Mouse (Mus musculus) G1E (cell line): Measurements from ENCODE around the gene Snapc2. TPM values are rescaled to one million over a fixed set of nuclear protein-coding genes. Genes with fewer than 3 reads are reported as not detected.

Experiments used
- ATAC-seq: 2 replicates; pipeline ENCODE4 v1.8.0; 2016; ENCODE audit warnings: mild to moderate bottlenecking; ENCODE audit not compliant: insufficient number of reproducible peaks, poor library complexity, low FRiP score, severe bottlenecking; ENCODE audit errors: extremely low read depth
- DNase-seq: peaks from one replicate; pipeline ENCODE4 v3.0.0; 2012; ENCODE audit warnings: low spot score
- H3K27me3 ChIP-seq: 2 replicates; pipeline ENCODE4 v1.6.1; 2012; ENCODE audit warnings: mild to moderate bottlenecking, low read length, inconsistent platforms; ENCODE audit not compliant: insufficient read depth
- H3K36me3 ChIP-seq: replicated peaks from 2 replicates; pipeline ENCODE3; 2012; ENCODE audit warnings: mild to moderate bottlenecking, inconsistent platforms
- H3K4me1 ChIP-seq: 2 replicates; pipeline ENCODE4 v1.6.1; 2012; ENCODE audit warnings: low read depth, low read length, inconsistent platforms, mixed read lengths; ENCODE audit not compliant: insufficient read depth
- H3K4me3 ChIP-seq: 2 replicates; pipeline ENCODE4 v1.5.1; 2012; ENCODE audit warnings: low read depth, mild to moderate bottlenecking, inconsistent platforms, low read length, moderate library complexity, mixed read lengths
- H3K9me3 ChIP-seq: replicated peaks from 2 replicates; pipeline ENCODE4 v1.6.1; 2012; ENCODE audit warnings: inconsistent platforms
- CTCF ChIP-seq: IDR thresholded peaks from 2 replicates; pipeline ENCODE4 v1.5.1; 2012; ENCODE audit warnings: low read depth, low read length, inconsistent platforms, mixed read lengths
- GATA1 ChIP-seq: IDR thresholded peaks from 2 replicates; pipeline ENCODE4 v1.6.1; 2012; ENCODE audit warnings: borderline replicate concordance, low read length, inconsistent platforms, mixed read lengths
- GATA2 ChIP-seq: IDR thresholded peaks from 2 replicates; pipeline ENCODE4 v1.6.1; 2012; ENCODE audit warnings: low read depth, low read length, inconsistent platforms, borderline replicate concordance
- POLR2AphosphoS5 ChIP-seq: IDR thresholded peaks from 2 replicates; pipeline ENCODE4 v1.6.1; 2012; ENCODE audit warnings: low read depth, low read length, inconsistent platforms; ENCODE audit not compliant: insufficient replicate concordance
- TAL1 ChIP-seq: conservative IDR thresholded peaks from 2 replicates; pipeline ENCODE4 v1.6.1; 2012; ENCODE audit warnings: low read depth, low read length, inconsistent platforms, mixed read lengths
- polyA plus RNA-seq: library from polyadenylated mRNA; stranded (reverse); fragments of >175 nt; gene quantifications from 2 replicates; pipeline ENCODE4 v1.2.3, GENCODE M21; 2012
- total RNA-seq, 2 experiments: library from RNA; stranded (forward) in 1 of 2; stranded (reverse) in 1 of 2; fragments of 200-1000 nt in 1 of 2; fragments of >200 nt in 1 of 2; fragmentation: Nextera tagmentation in 1 of 2; gene quantifications; 2 replicates each; pipeline ENCODE4 v1.2.3; 2014 to 2017

Gene Snapc2
- total and polyA plus RNA-seq, 3 experiments = 9.1 to 49.5 (median 10.6) TPM

- ATAC-seq (no peak), DNase-seq (no peak)
- peaks cover 46% of the 10 kb centered on the region for H3K4me1 ChIP-seq
- H3K27me3 ChIP-seq = no peaks in the 10 kb centered on the region
- no peak for TF ChIP-seq GATA1
- peaks cover 77% of the 10 kb centered on the region for H3K36me3 ChIP-seq
- no peak overlapping the region for H3K4me3 ChIP-seq
- no peaks in the 10 kb centered on the region for H3K9me3 ChIP-seq
Measured at GRCm38 (mm10) chr8:4257350-4257749, 4.5 kb downstream of the Snapc2 start.

GRCm38 (mm10) chr8:4258233-4258632, 5.4 kb downstream of the Snapc2 start:
- TF ChIP-seq GATA2 (no peak), CTCF (peak; percentile 90)

GRCm38 (mm10) chr8:4258678-4259077, 5.8 kb downstream of the Snapc2 start:
- H3K27me3 ChIP-seq = no peaks in the 10 kb centered on the region
- TF ChIP-seq CTCF (no peak), GATA2 (no peak), TAL1 (no peak), POLR2AphosphoS5 (no peak), GATA1 (no peak)
- DNase-seq (peak; percentile 27), ATAC-seq (no peak)
- no peaks in the 10 kb centered on the region for H3K9me3 ChIP-seq
- peaks cover 39% of the 10 kb centered on the region for H3K4me1 ChIP-seq
- H3K36me3 ChIP-seq = peaks cover 90% of the 10 kb centered on the region
- peak overlapping the region; percentile 73 for H3K4me3 ChIP-seq

More at GRCm38 (mm10) chr8:4258233-4258632, 5.4 kb downstream of the Snapc2 start:
- Histone ChIP-seq H3K9me3 (no peaks in the 10 kb centered on the region), H3K27me3 (no peaks in the 10 kb centered on the region), H3K4me1 (peaks cover 42% of the 10 kb centered on the region), H3K4me3 (peak overlapping the region; percentile 73), H3K36me3 (peaks cover 86% of the 10 kb centered on the region)
- ATAC-seq (peak; percentile 25; the same call in 1 of the 2 replicates), DNase-seq (peak; percentile 53)

DNA sequence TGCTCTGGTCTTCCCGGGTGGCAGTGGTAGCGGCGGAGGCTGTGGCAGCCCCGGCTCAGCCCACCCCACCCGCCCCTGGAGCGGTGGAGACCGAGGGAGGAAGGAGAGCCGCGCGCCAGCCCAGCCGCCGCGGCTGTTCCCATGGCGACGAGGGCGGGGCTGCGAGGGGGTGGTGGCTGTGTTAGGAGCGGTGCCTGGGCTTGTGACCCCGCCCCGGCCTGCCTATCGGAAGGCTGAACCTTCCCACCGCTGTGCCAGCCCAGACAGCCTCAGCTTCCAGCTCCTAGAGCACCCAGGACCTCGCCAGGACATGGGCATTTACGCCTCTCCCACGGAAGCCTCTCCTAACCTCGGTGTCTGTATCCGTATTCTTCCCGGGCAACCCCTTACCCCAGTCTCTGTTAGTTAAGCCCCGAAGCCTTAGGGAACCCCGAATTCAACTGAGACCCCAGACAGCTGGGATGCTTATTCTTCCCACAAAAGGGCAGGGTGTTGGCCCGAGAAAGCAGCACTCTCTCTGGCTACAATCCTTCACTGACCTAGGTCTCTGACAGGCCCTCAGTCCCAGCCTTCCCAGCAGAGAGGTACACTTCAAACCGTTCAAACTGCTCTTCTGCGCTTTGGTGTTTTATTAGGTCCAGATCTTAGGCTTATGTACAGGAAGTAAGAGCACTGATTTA, 6.4 kb downstream of the Snapc2 start, which contains the start of gene Ctxn1:
Gene Ctxn1 (minus strand): TSS at position 150 of the 680 bp plus-strand sequence.
- TF ChIP-seq CTCF (no peak), POLR2AphosphoS5 (no peak), GATA1 (no peak), GATA2 (no peak), TAL1 (no peak)
- Histone ChIP-seq H3K4me1 (peaks cover 34% of the 10 kb centered on the region), H3K36me3 (peaks cover 93% of the 10 kb centered on the region), H3K27me3 (no peaks in the 10 kb centered on the region), H3K9me3 (no peaks in the 10 kb centered on the region), H3K4me3 (peak within 1 kb of the TSS; percentile 73)
- ATAC-seq (peak; percentile 93), DNase-seq (peak; percentile 87)

- peaks cover 32% of the 10 kb centered on the region for H3K4me1 ChIP-seq
- ATAC-seq (no peak), DNase-seq (no peak)
- no peaks in the 10 kb centered on the region for H3K27me3 ChIP-seq
- peaks cover 93% of the 10 kb centered on the region for H3K36me3 ChIP-seq
- no peaks in the 10 kb centered on the region for H3K9me3 ChIP-seq
- H3K4me3 ChIP-seq = no peak overlapping the region; the same call in 1 of the 2 replicates
- no peak for TF ChIP-seq POLR2AphosphoS5
- no peak for TF ChIP-seq GATA2
- no peak for TF ChIP-seq CTCF
- TF ChIP-seq TAL1 = no peak
- TF ChIP-seq GATA1 = no peak
Measured at GRCm38 (mm10) chr8:4259805-4260170, 6.9 kb downstream of the Snapc2 start.

- no peak for DNase-seq
- Histone ChIP-seq H3K36me3 (peaks cover 93% of the 10 kb centered on the region), H3K4me1 (peaks cover 27% of the 10 kb centered on the region), H3K4me3 (no peak overlapping the region), H3K27me3 (no peaks in the 10 kb centered on the region), H3K9me3 (no peaks in the 10 kb centered on the region)
- no peak for ATAC-seq
- TF ChIP-seq CTCF (no peak), GATA1 (no peak), POLR2AphosphoS5 (no peak), TAL1 (no peak), GATA2 (no peak)
Measured at GRCm38 (mm10) chr8:4263105-4263791, 10.4 kb downstream of the Snapc2 start.
